ENCODE assay signal across 8 mouse cellular contexts in the genomic region with DNA sequence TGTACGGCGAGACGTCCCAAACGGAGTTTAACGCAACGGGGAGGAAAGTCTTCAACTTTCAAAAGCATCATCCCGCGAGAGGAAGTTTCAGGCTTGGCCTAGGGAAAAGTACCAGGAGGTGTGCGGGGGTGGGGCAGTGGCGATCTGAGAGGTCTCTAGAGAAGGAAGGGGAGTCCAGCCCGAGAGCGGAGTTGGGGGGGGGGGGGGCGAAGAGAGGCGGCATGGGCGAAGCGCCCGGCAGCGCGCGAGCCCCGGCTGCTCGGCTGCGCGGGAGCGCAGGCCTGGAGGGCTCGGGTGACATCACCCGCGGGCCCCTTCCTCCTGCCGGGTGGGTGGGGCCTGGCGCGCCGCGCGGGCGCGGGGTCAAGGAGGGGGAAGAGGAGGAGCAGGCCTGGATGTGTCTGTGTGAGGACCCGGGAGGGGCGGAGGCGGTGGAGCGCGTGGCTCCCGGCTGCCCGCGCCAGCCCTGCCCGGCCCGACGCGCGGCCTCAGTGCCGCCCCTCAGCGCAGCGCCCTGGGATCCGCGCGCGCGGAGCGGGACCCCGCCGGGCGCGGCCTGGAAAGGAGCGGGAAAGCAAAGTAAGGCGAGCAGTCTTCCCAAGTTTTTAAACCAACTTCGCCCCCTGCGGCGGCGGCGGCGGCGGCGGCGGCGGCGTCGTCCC. TPM values are rescaled to one million over a fixed set of nuclear protein-coding genes. Genes with fewer than 3 reads are reported as not detected.
DNase-seq lines count a peak whose midpoint lies in the region; ATAC-seq and TF ChIP-seq lines count a peak whose summit lies in the region.

A gene (plus strand): TSS at position 406 of the 662 bp plus-strand sequence.

- intact Hi-C loops in heart, postnatal 14 days (cut with DNase I) = loop anchor here (10.0 kb wide), 2 partner anchors 252 to 282 kb away; no protein-coding TSS in a partner anchor

- H3K4me1 ChIP-seq in brown adipose tissue, adult 24 weeks (ENCODE audit: control insufficient read depth, insufficient read depth, insufficient read length, low read length) = no peaks in the 10 kb centered on the region
- peaks cover 17% of the 10 kb centered on the region; the same call in 1 of the 2 replicates for H3K4me1 ChIP-seq in forebrain, embryonic 16.5 days (replicated peaks; ENCODE audit: control insufficient read depth, insufficient read depth, low read length)
- peaks cover 20% of the 10 kb centered on the region for H3K4me1 ChIP-seq in lung, embryonic 16.5 days (replicated peaks; ENCODE audit: control insufficient read depth, insufficient read depth, low read length)

- H3K27ac ChIP-seq in brown adipose tissue, adult 24 weeks (replicated peaks; ENCODE audit: low read depth, low read length) = peak within 1 kb of the TSS; percentile 32; the same call in 1 of the 2 replicates
- H3K27ac ChIP-seq in forebrain, embryonic 16.5 days (ENCODE audit: low read length) = peak within 1 kb of the TSS; percentile 90
- H3K27ac ChIP-seq in layer of hippocampus, adult 2 months = peak within 1 kb of the TSS; percentile 73
- H3K27ac ChIP-seq in lung, embryonic 16.5 days (ENCODE audit: low read length) = peak within 1 kb of the TSS; percentile 98

- 0 out of 2 replicates have a peak, but pooled peaks cover 2% of the 10 kb centered on the region for H3K27me3 ChIP-seq in forebrain, embryonic 16.5 days (replicated peaks; ENCODE audit: control insufficient read depth, insufficient read depth, low read length)
- H3K27me3 ChIP-seq in lung, embryonic 16.5 days (ENCODE audit: control insufficient read depth, insufficient read depth, low read depth, low read length) = no peaks in the 10 kb centered on the region

- H3K4me3 ChIP-seq in brown adipose tissue, adult 24 weeks (ENCODE audit: insufficient read depth, low read depth, low read length) = peak within 1 kb of the TSS; percentile 70
- H3K4me3 ChIP-seq in forebrain, embryonic 16.5 days (replicated peaks; ENCODE audit: low read length) = peak within 1 kb of the TSS; percentile 71
- H3K4me3 ChIP-seq in layer of hippocampus, adult 2 months = peak within 1 kb of the TSS; percentile 60
- peak within 1 kb of the TSS; percentile 95 for H3K4me3 ChIP-seq in lung, embryonic 16.5 days (ENCODE audit: low read length)

- H3K4me2 ChIP-seq in forebrain, embryonic 16.5 days (ENCODE audit: low read length) = peak within 1 kb of the TSS; percentile 90
- H3K4me2 ChIP-seq in lung, embryonic 16.5 days (ENCODE audit: low read depth, low read length) = peak within 1 kb of the TSS; percentile 58

- TF ChIP-seq CTCF in layer of hippocampus, adult 2 months (conservative IDR thresholded peaks at IDR 0.05) = no peak

- H3K9me3 ChIP-seq in forebrain, embryonic 16.5 days (ENCODE audit: control insufficient read depth, low read length) = no peaks in the 10 kb centered on the region
- H3K9me3 ChIP-seq in lung, embryonic 16.5 days (ENCODE audit: control insufficient read depth, low read length) = no peaks in the 10 kb centered on the region

- peak; percentile 84 for DNase-seq in NIH3T3 (ENCODE audit: low read depth)
- peak; percentile 74 to 82 for DNase-seq in heart, postnatal 14 days
- DNase-seq in layer of hippocampus, adult 2 months (ENCODE audit: low spot score in 2 of 2) = peak; percentile 10 to 40
- DNase-seq in retina, embryonic 14.5 days (ENCODE audit: low spot score) = peak; percentile 86

- peak; percentile 91 for ATAC-seq in forebrain, embryonic 16.5 days
- ATAC-seq in lung, embryonic 16.5 days (ENCODE audit: low read depth) = peak; percentile 94
- ATAC-seq in activated CD4-positive, CD25-positive, alpha-beta regulatory T cell, adult 4 months = no peak

- H3K9ac ChIP-seq in forebrain, embryonic 16.5 days (replicated peaks; ENCODE audit: low read depth, low read length) = peak within 1 kb of the TSS; percentile 78
- peak within 1 kb of the TSS; percentile 95 for H3K9ac ChIP-seq in lung, embryonic 16.5 days (ENCODE audit: low read length)

- no peaks in the 10 kb centered on the region for H3K36me3 ChIP-seq in forebrain, embryonic 16.5 days (ENCODE audit: control insufficient read depth, insufficient read depth)
- no peaks in the 10 kb centered on the region for H3K36me3 ChIP-seq in lung, embryonic 16.5 days (ENCODE audit: control insufficient read depth, insufficient read depth, low read length)

- WGBS in forebrain, embryonic 16.5 days = under 1% methylated on average over 43 of the region's 76 CpGs
- WGBS in lung, embryonic 16.5 days = under 1% methylated on average over 48 of the region's 76 CpGs

RNA-seq across cellular contexts. Expression of the gene that starts here (rescaled TPM):
- polyA plus RNA-seq in brown adipose tissue, adult 24 weeks (2012; ENCODE audit: insufficient read depth, insufficient read length, missing spikeins) = 0.63 and 0.75 TPM in 2 replicates
- 10.8 and 13.4 TPM in 2 replicates for polyA plus RNA-seq in forebrain, embryonic 16.5 days (2015; fragmentation: Nextera tagmentation; extraction: Ambion mirVana)
- total RNA-seq in heart, postnatal 14 days (2021) = 1 to 10 TPM; 3.8 to 4.4 TPM
- 10 to 100 TPM in 1 of 2 experiments, 1 to 10 TPM in 1; 9.6 to 10.1 TPM for total RNA-seq in layer of hippocampus, adult 2 months (2021)
- polyA plus RNA-seq in lung, embryonic 16.5 days (2015; fragmentation: Nextera tagmentation; extraction: Ambion mirVana) = 13.6 and 13.8 TPM in 2 replicates
- polyA plus RNA-seq in activated CD4-positive, CD25-positive, alpha-beta regulatory T cell, adult 4 months (2017; shearing (Covaris generic)) = not detected

Comparison
In these comparisons a context has a peak if more than half of its experiments do, and no peak if none do; other contexts are left out.
1. DNase-seq: peak in every context shown above with its lines; median percentile 86 in retina, embryonic 14.5 days; 84 in NIH3T3; 78 in heart, postnatal 14 days; 25 in layer of hippocampus, adult 2 months.
2. H3K27ac ChIP-seq: peak in every context shown above with its lines; median percentile 98 in lung, embryonic 16.5 days; 90 in forebrain, embryonic 16.5 days; 73 in layer of hippocampus, adult 2 months; 32 in brown adipose tissue, adult 24 weeks.